Mouse (Mus musculus) lung, adult 18-20 months (tissue): ENCODE results near the gene Pnrc1.
"Not testable (repeated sequence)": the region's sequence is repeated elsewhere in the genome, so short reads cannot be mapped to it uniquely, and the experiment has no call there.

Experiments
- DNase-seq, 2 experiments: peaks; one replicate each; pipeline ENCODE4 v3.0.0; 2022; ENCODE audit warnings: mixed read lengths in 2 of 2

Pnrc1 gene

GRCm38 (mm10) chr4:33290002-33290401, at the start of gene Pnrc1:
TSS of gene Pnrc1 (minus strand) at chr4:33290163.
- peak; percentile 71 to 83 for DNase-seq

DNA sequence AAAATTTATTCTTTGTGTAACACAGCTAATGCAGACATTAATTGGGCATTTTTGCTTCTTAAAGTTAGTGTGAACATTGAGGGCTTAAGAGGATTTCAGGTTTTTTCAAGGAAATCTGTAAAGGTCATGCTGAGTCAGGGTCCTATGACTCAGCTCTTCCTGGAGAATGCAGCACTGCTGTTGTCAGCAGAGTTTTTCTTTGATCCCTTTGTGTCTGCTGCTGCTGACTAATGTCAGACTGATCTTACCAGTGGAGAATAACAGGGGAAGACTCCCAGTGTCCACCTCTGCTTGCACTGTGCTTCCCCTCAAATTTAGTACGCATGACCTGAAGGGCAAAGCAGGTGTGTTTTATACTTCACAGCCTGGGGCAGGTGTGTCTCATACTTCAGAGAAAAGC, 48.0 kb upstream of the Pnrc1 start:
- DNase-seq = no peak

DNA sequence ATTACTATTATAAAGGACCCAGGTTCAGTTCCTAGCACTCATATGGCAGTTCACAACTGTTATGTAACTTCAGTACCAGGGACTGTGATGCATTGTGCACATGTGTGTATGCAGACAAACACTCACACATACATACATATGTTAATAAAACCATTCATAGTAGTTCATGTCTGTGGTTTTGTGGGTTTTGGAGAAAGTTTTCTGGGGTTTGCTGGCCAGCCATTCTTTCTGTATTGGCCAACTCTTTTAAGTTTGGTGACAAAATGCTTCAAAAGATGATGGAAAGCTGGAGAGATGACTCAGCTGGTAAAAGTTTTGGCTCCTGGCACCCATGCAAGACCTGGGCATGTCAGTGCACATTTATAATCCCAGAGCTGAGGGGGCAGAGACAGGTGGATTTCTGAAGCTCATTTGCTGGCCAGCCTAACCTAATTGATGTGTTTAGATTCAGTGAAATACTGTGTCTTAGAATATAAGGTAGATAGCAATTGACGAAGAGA, 43.0 kb upstream of the Pnrc1 start:
- no peak for DNase-seq

GRCm38 (mm10) chr4:33331147-33331546, 41.2 kb upstream of the Pnrc1 start:
- no peak for DNase-seq

DNA sequence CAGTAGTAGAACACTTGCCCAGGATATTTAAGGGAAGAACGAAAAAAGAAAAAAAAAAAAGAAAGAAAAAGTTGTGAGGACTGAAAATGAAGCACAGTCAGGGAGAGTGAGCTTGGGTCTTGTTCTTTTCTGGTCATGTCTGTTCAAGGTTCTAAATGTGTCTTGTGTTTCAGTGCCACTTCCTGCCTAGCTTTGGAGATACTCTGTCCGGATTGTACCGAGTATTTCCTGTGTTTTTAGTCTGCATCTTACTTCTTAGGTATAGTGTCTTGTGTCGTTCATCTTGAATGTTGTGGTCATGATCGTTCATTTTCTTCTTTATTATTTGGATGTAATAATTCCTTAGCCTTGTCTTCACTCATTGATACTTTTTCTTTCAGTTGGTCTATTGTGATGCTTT, 25.9 kb upstream of the Pnrc1 start:
- no peak for DNase-seq

DNA sequence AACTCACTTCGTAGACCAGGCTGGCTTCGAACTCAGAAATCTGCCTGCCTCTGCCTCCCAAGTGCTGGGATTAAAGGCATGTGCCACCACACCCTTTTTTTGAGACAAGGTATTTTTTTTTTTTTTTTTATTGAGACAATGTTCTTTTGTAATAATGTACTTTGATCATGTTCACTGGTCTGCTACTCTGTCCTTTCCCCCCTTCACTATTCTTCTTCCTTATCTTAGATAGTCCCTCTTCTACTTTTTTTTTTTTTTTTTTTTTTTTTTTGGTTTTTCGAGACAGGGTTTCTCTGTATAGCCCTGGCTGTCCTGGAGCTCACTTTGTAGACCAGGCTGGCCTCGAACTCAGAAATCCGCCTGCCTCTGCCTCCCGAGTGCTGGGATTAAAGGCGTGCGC, 24.2 kb upstream of the Pnrc1 start:
- not testable (repeated sequence) for DNase-seq

DNA sequence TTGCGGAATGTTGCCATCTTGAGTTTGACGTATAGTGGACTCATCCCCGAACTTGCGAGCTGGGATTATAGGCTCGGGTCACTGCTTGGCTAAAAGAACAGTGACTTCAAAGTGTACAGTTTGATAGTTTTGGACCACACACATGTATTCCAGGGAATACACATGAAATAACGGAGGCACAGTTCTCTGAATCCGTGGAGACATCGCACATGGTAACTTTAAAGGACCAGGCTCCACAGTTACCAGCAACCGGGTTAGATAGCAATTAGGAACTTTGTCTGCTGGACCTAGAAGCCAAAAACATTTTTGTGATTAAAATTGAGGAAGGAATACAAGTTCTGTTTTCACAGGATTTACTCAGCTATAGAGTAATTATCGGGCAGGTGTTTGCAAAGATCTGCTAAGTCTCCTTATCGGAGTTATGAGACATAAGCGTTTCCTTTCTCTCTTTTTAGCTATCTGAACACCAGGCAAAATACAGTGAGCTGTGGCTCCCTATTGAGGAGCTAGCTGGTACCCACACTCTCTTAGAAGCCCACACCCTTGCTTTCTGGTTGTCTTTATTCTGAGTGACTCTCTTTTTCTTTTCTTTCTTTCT, 21.0 kb upstream of the Pnrc1 start:
- DNase-seq = no peak

GRCm38 (mm10) chr4:33309764-33310757, 20.1 kb upstream of the Pnrc1 start, which contains the start of gene Rngtt:
TSS of gene Rngtt (plus strand) at chr4:33310311.
- DNase-seq = peak; percentile 97

- DNase-seq = no peak
Observed at GRCm38 (mm10) chr4:33307146-33307545, 17.2 kb upstream of the Pnrc1 start.

DNA sequence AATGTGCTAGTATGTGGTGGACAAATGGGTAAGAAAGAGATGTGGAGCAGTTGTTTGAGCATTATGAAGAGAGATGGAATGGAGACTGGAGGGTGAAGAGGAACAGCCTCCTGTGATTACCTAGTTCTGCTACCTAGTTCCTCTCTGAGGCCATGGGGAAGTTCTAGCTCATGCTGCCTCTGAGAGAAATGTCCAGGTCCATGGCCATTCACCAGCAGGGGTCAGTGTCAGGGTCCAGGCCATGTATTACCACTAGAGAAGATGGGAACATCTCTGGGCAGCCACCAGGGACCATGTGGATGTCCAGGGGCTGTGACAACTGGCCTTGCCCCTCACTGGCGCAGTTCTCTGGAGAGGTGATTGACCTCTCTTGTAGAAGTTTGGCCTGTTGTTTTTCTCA, 13.1 kb upstream of the Pnrc1 start:
- DNase-seq = no peak

DNA sequence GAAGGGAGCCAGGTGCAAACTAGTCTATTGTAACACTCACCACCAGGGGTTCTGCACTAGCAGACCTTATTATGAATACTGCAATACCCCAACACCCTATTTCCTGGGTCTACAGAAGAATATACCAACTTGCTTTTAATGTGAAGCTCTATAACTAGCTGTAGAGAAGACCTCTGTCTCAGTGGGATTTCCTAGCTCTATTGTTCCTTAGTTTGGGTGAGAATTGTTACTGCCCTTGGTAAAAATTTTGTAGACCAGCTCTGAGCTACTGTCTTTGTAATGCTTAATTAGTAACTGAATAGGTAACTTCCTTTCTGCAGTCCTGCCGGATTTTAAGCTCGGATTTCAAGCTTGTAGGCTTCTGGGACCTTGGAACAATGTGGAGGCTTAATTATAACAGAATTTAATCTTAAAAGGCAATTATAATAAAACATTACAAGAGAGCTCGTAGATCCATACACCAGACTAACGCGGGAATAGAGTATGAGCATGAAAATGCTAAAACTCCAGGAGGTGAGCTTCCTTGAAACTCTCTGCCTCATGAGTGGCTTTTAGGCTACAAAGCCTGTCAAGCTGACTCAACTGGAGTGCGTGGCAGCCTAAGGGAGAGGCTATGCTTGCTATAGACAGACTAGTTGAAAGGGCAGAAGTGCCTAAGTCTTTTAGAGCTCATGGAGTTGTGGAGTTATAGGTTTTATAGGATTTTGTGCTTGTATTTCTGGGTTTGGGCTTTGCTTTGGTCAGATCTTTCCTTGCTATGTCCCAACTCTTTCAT, 11.1 kb upstream of the Pnrc1 start:
- DNase-seq = not testable (repeated sequence)

GRCm38 (mm10) chr4:33292409-33293370, 2.7 kb upstream of the Pnrc1 start:
- DNase-seq = peak; percentile 52 to 71

DNA sequence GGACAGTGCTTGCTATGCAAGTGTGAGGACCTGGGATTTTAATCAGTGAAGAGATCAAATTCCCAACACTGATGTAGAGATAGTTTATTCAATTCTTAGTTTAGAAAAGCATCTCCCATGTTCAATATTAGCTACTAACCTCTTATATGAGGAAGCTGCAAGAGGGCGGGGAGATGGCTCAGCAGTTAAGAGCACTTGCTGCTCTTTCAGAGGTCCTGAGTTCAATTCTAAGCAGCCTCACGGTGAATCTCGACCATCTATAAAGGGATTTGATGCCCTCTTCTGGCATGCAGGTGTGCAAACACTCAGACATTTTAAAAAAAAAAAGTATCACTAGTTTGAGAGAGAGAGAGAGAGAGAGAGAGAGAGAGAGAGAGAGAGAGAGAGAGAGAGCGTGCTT, 915 bp upstream of the Pnrc1 start:
- DNase-seq = peak in 1 of 2 experiments; percentile 29

DNA sequence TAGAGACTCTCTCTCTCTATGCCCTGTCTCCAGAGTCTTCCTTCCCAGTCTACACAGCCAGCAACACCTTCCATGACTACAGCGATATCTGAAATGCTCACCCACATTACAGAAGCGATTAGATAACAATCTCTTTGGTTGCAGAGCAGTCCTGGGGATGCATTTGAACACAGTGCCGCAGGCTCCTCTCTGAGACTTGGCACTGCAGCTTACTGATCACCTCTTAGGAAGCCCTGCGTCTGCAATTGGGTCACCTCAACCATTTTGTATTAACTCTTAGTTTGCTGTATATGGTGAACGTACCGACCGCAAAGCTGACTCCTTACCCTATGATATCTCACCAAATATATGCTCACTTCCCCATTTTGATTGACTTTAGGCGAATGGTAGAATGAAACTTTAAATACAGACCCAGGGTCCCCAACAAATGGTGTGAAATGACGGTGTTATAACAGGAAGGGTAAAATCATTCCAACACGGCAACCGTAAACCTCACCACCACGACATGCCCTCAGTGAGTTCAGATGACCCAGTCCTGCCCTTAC, 785 bp downstream of the Pnrc1 start:
- no peak for DNase-seq

DNA sequence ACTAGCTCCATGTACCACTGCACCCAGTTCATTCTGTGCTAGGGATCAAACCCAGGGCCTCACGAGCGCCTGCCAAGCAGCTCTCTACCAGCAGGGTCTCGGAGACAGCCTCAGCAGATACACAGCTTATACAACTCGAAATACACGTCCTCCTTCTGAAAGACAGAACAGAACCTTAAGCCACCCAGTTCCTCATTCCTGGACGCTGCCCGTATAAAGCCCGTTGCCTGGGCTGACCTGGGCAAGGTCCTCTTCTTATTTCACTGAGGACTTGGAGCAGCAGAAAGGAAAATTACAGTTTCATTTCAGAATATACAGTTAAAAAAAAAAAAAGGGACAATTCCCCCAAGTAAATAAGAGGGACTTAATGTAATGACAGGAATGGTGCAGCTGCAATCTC, 4.5 kb downstream of the Pnrc1 start:
- DNase-seq = no peak

DNA sequence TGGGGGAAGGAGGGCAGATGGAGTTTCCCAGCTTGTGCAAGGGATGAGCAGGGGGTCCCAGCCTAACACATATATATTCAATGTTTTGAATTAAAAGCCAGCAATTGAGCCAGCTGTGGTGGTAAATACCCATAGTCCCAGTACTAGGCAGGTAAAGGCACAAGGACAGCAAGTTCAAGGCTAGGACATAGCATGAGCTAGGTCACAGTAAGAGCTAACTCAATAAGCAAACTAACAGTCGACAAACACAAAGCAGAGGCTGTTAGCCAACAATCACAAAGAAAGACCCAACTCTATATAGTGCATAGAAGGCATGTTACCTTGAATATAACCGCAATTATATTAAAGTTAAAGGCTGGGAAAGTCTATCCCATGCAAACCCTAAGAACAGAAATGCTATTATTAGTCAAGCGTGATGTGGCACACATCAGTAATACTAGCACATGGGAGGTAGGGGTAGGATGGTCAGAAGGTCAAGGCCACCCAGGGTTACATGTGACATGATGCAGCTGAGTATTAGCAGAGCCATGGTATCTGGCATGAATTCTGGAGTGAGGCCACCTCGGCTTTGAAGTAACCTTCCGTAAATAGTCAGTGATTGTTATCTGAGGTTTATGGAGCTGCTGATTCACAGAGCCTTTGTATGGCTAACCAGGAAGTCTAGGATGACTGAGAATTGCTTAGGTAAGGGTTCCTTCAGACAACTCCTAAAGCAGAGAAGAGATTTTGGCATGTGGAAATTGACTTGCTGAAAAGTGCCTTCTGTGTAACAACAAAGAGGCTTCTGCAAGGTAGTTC, 5.7 kb downstream of the Pnrc1 start:
- no peak for DNase-seq

DNA sequence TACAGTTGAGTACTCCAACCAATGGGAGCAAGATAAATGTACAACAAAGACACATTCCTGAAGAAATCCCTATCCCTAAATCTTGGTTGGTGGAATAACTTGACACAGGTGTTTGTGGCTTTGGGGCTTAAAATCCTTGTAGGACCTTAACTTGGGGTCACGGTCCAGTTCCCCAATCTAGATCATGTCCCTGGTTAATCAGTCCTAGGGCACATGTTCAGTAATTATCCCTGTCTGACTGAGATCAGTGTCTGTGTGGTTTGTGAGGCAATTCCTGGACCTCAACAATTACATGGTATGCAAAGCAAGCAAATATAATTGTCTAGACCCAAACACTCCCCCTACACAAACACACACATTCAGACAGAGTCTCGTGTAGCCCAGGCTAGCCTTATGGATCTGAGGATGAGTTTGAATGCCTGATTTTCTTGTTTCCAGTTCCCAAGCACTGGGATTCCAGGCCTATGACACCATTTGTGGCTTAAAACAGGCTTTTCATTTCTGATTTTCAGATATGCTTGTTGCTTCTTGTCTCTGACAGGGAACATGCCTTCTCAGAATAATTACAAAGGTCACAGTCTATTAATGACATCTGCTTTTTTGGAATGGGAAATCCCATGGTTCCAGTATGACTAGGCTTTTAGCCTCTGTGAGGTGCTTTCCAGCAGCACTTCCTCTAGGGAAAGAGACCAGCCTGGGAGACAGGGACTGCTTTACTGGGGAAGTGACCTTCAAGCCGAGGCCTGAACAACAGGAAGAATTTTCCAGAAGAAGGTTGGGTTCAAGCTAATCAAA, 7.9 kb downstream of the Pnrc1 start:
- no peak for DNase-seq

DNA sequence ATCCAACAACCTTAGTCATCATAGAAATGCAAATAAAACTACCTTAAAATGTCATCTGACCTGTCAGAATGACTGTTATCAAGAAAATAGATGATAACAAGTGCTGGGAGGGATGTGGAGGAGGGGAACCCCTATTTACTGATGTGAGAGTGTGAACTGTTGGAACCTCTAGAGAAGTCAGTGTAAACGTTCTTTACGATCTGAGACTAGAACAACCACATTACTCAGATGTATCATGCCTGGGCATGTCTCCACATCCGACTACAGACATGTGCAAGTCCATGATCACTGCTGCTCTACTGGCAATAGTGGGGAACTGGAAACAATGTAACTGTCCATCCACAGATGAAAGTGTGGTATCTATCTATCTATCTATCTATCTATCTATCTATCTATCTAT, 16.5 kb downstream of the Pnrc1 start:
- no peak for DNase-seq

DNA sequence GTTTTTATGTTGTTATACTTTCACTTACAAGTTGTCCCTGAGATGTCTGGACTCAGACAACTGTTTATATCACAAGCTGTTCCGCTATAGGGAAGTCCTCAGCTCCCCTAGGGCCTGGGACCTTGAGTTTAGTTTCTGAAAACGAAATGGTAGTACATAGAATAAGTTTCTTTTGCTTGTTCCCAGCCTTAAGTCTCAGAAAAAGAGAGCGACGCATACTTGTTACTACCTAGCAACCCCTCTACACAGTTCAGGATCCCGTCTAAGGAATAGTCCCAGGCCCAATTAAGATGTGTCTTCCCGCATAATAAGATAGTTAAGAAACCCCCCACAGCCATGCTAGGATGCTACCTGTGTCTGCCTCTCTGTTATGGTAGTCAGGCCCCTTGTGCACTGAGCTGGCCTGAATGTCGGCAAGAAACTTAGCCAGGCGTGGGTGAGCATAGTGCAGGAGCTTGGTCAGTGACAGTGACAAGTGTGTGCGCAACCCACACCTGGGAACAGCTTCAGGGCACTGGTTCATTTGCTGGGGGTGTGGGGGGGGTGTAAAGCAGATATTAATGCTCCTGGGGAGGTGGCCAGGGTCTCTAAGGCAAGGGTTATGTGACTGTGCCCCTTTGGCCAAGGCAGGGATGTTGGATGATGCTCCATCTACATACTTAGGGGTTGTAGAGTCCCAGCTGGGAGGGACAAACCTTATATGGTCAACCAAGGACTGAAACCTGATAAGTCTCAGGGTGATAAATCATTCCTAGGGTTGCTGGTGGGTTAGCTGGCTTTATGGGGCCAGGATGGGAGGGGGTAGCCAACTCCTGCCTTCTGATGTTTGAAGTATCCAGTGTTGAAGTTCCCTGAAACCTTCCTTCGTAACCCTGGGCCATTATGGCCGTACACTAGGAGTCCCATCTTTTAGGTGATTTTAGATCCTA, 19.3 kb downstream of the Pnrc1 start:
- DNase-seq = no peak
